Mouse (Mus musculus) E14TG2a.4 (cell line): Measurements from ENCODE around the gene Gm11115.

Experiments
- H3K27me3 ChIP-seq: 2 replicates; pipeline ENCODE4 v1.6.1; 2014; ENCODE audit warnings: low read length, control low read depth; ENCODE audit not compliant: insufficient read depth
- H3K36me3 ChIP-seq: 2 replicates; pipeline ENCODE4 v1.6.1; 2014; ENCODE audit warnings: low read length, control low read depth; ENCODE audit not compliant: insufficient read depth
- H3K4me1 ChIP-seq: replicated peaks from 2 replicates; pipeline ENCODE4 v1.6.1; 2014; ENCODE audit warnings: low read depth, low read length, control low read depth
- H3K4me3 ChIP-seq: replicated peaks from 2 replicates; pipeline ENCODE4 v1.5.1; 2014; ENCODE audit warnings: mild to moderate bottlenecking, low read length
- H3K9me3 ChIP-seq: 2 replicates; pipeline ENCODE4 v1.6.1; 2014; ENCODE audit warnings: low read length, control low read depth
- CTCF ChIP-seq: conservative IDR thresholded peaks from 2 replicates; pipeline ENCODE4 v1.5.1; 2014; ENCODE audit warnings: low read length
- NANOG ChIP-seq: IDR thresholded peaks from 2 replicates; pipeline ENCODE4 v1.6.1; 2014; ENCODE audit warnings: borderline replicate concordance, low read length, mixed read lengths
- POU5F1 ChIP-seq: IDR thresholded peaks from 2 replicates; pipeline ENCODE4 v1.6.1; 2014; ENCODE audit warnings: low read length, borderline replicate concordance

Gene Gm11115

DNA sequence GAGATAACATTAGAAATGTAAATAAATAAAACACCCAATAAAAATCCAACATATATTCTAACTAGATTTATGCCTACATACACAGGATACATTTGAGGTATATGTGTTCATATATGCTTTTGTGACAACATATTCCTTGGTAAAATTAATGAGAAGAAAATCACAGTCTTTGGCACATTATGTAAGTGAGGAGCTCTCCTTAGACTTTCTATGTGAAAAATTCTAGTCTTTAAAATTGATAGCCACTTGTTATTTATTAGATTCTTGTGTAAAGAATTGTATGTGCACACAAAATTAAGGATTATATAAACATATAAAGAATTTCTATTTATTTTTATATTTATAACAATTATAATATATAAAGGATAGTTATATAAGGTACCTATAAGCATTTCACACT, at the start of gene Gm11115:
TSS of gene Gm11115 (minus strand) at position 101 of the 400 bp plus-strand sequence.
- Histone ChIP-seq H3K4me3 (no peak within 1 kb of the TSS), H3K9me3 (no peaks in the 10 kb centered on the region), H3K27me3 (no peaks in the 10 kb centered on the region), H3K4me1 (no peaks in the 10 kb centered on the region), H3K36me3 (no peaks in the 10 kb centered on the region)
- TF ChIP-seq CTCF = no peak
- TF ChIP-seq NANOG = no peak
- no peak for TF ChIP-seq POU5F1

DNA sequence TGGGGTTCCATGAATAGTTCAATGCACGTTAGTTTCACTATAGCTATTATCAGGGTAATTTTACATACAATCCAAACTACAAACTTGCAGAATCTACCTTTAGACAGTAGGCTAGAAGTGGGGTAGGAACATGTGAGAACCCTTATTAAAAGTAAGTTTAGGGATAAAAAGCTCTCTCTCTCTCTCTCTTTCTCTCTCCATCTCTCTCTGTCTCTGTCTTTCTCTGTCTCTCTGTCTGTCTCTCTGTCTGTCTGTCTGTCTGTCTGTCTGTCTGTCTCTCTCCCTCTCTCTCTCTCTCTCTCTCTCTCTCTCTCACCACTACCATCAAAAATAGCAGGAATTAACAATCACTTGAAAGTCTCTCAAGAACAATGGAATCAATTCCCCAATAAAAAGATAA, 42.5 kb downstream of the Gm11115 start, which contains the start of gene Gm11116:
TSS of gene Gm11116 (minus strand) at position 101 of the 400 bp plus-strand sequence.
- Histone ChIP-seq H3K4me1 (no peaks in the 10 kb centered on the region), H3K9me3 (no peaks in the 10 kb centered on the region), H3K4me3 (peak within 1 kb of the TSS; percentile 76), H3K27me3 (no peaks in the 10 kb centered on the region), H3K36me3 (no peaks in the 10 kb centered on the region)
- TF ChIP-seq CTCF (no peak), NANOG (no peak), POU5F1 (no peak)
